Mouse (Mus musculus) thymus, adult 2 months (tissue): ENCODE data around the gene Ugt2b34.

Experiments used
- CTCF ChIP-seq: fragments of 200-500 bp; IDR thresholded peaks from 2 replicates; pipeline ENCODE4 v1.5.1; 2012; ENCODE audit warnings: mild to moderate bottlenecking, control low read depth, low read length, moderate library complexity, borderline replicate concordance; ENCODE audit not compliant: control insufficient read depth, poor library complexity, insufficient read depth; ENCODE audit errors: extremely low read depth
- POLR2A ChIP-seq: fragments of 200-500 bp; IDR thresholded peaks from 2 replicates; pipeline ENCODE4 v1.6.1; 2012; ENCODE audit warnings: mild to moderate bottlenecking, low read length, control low read depth, moderate library complexity; ENCODE audit not compliant: control insufficient read depth, poor library complexity, insufficient read depth; ENCODE audit errors: extremely low read depth

DNA sequence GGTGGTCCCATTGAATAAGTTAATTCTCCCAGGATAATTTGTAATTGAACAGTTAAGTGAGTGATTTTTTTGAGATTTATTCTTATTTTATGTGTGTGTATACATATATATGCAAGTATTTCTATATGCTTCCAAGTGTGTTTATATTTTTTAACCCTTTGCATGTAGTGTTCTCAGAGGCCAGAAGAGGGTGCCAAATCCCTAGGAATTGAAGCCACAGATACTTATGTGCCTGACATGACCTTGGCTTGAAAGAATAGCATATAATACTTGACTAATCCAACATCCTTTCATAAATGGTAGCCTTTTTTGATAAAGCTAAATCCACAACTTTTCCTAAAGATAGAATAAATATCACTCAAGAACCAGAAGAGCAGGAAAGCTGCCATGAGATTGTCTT is 56.6 kb downstream of the Ugt2b34 start:
- TF ChIP-seq CTCF (no peak), POLR2A (no peak)
